Mouse (Mus musculus) forebrain, embryonic 10.5 days (tissue): ENCODE measurements at regions not wholly inside any gene's neighbourhood (a gene's known extent, or its start where the extent isn't known, plus 50 kb on each side); places are given as distances from the start of the nearest gene placed in this dataset.

Experiments used
- DNase-seq: peaks from one replicate; pipeline ENCODE4 v3.0.0-alpha.2; 2017; ENCODE audit warnings: low spot score; ENCODE audit errors: extremely low spot score
- H3K27ac ChIP-seq: fragments of 300-500 bp; sonication (generic); 2 replicates; pipeline ENCODE4 v1.5.1; 2016; ENCODE audit warnings: mild to moderate bottlenecking
- H3K27me3 ChIP-seq: fragments of 300-500 bp; sonication (generic); 2 replicates; pipeline ENCODE4 v1.6.1; 2016; ENCODE audit warnings: mild to moderate bottlenecking; ENCODE audit not compliant: poor library complexity, severe bottlenecking
- H3K36me3 ChIP-seq: fragments of 300-500 bp; sonication (generic); replicated peaks from 2 replicates; pipeline ENCODE4 v1.6.1; 2016; ENCODE audit warnings: mild to moderate bottlenecking, moderate library complexity
- H3K4me1 ChIP-seq: fragments of 300-500 bp; sonication (generic); 2 replicates; pipeline ENCODE4 v1.6.1; 2016
- H3K4me3 ChIP-seq: fragments of 300-500 bp; sonication (generic); 2 replicates; pipeline ENCODE4 v1.5.1; 2016; ENCODE audit warnings: mild to moderate bottlenecking, moderate library complexity
- H3K9me3 ChIP-seq: fragments of 300-500 bp; sonication (generic); 2 replicates; pipeline ENCODE4 v1.6.1; 2016; ENCODE audit warnings: mild to moderate bottlenecking, moderate library complexity
- WGBS: fragments of 180-500 bp; shearing (Covaris S2); methylation state at CpG from one replicate; pipeline ENCODE4 v1.1.7; 2016; 5-methylcytosine and 5-hydroxymethylcytosine counted together

DNA sequence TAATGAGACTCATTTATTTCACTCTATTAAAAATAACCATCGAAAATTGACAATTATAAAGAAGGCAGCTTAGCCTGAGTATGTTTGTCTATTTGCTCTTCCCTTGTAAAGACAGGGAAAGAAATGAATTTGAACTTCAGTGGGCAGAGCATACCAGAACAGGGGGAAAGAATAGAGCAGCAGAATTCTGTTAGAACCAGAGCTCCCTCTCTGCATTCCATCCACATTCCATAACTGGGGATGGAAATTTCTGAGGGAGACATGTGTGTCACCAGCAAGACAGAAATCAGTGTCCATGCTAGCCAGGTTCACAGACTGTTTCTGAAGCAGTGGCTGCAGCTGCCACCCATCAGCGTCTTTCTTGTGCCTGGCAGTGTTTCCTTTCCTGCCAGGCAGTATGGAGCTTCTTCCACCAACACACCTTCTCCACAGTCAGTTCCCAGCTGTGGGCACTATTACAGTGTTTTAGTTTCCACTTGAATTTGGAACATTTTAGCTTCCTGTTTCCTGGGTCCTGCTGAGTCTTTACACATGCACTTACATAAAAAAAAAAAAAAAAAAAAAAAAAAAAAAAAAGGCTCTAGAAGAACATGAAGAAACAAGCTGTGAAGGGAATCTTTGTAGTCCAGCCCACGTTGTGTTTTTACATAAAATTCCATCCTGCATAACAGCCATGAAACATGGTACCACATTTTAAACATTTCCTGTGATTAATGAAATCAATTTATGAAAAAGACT lies 365.7 kb downstream of the Jrkl start:
- DNase-seq = no peak
- H3K4me3 ChIP-seq = no peak overlapping the region
- H3K9me3 ChIP-seq = no peaks in the 10 kb centered on the region
- no peaks in the 10 kb centered on the region for H3K36me3 ChIP-seq
- 79% methylated on average over 3 of the region's 3 CpGs for WGBS
- H3K27ac ChIP-seq = no peak overlapping the region
- no peaks in the 10 kb centered on the region for H3K4me1 ChIP-seq
- no peaks in the 10 kb centered on the region for H3K27me3 ChIP-seq

DNA sequence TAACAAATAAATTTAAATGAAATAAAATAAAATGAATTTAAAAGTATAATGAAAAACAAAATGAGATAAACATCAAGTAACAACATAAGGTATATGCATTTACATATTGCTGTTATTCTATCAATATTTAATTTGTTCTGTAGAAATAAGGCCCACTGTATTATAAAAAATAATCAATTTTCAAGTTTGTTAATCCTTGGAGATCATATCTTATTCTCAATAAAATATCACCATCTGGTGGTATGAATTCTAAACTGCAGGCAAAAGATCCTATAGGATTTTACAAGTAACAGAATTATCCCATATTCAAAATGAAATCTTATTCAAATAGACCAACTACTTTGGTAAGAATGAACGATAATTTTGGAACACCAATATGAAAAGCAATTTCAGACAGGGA lies 369.1 kb downstream of the Jrkl start:
- Histone ChIP-seq H3K4me1 (no peaks in the 10 kb centered on the region), H3K9me3 (no peaks in the 10 kb centered on the region), H3K4me3 (no peak overlapping the region), H3K27ac (no peak overlapping the region), H3K36me3 (no peaks in the 10 kb centered on the region), H3K27me3 (no peaks in the 10 kb centered on the region)
- WGBS = 64% methylated on average over 1 of the region's 1 CpGs
- no peak for DNase-seq

DNA sequence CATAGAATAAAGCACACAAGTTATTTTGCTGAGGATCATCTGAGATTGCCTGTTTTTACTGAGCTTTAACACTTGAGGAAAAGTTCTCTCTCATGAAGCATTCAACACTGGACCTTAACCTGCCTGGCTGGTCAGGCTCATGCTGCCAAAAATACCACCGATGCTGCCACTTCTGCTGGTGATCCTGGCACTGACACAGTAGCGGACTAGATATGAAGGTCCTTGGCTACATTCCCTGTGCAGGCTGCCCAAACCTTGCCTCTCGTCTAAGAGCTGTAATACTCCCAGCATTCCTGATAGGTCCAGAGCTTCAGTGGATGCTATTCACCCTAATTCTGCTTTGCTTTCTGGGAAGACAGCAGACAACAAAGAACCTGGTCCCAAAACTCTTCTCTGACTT lies 374.7 kb downstream of the Jrkl start:
- WGBS = 89% methylated on average over 3 of the region's 3 CpGs
- Histone ChIP-seq H3K27me3 (no peaks in the 10 kb centered on the region), H3K36me3 (no peaks in the 10 kb centered on the region), H3K9me3 (no peaks in the 10 kb centered on the region), H3K27ac (no peak overlapping the region), H3K4me1 (no peaks in the 10 kb centered on the region), H3K4me3 (no peak overlapping the region)
- DNase-seq = no peak
